ENCODE assay signal across 35 mouse cellular contexts in genomic region chr3:127087574-127087973, GRCm38 (mm10).
"Had no signal": no experiment of that assay in that cellular context is flagged by ENCODE, and none has a peak within 500 bp of the region (broad histone marks: within the 10 kb centered on the region; RNA-seq: fewer than 3 reads in every experiment).

No protein-coding gene starts in this region.

- H3K9me3 ChIP-seq: heart, embryonic 10.5 days; heart, embryonic 12.5 days; heart, embryonic 13.5 days; heart, embryonic 15.5 days; hindbrain, embryonic 10.5 days; hindbrain, embryonic 12.5 days; hindbrain, embryonic 13.5 days; hindbrain, embryonic 15.5 days; intestine, embryonic 15.5 days; kidney, embryonic 15.5 days had no signal

- H3K36me3 ChIP-seq: heart, embryonic 10.5 days; heart, embryonic 12.5 days; heart, embryonic 13.5 days; heart, embryonic 15.5 days; hindbrain, embryonic 10.5 days; hindbrain, embryonic 12.5 days; hindbrain, embryonic 13.5 days; hindbrain, embryonic 15.5 days; intestine, embryonic 15.5 days; kidney, embryonic 15.5 days had no signal

- ATAC-seq: hindbrain, embryonic 16.5 days; hindbrain, postnatal 0 days; inflammation-experienced regulatory T-cells, adult 6 months; intestine, embryonic 15.5 days; intestine, embryonic 16.5 days; intestine, postnatal 0 days had no signal

- H3K4me1 ChIP-seq: heart, embryonic 10.5 days; heart, embryonic 12.5 days; heart, embryonic 13.5 days; heart, embryonic 15.5 days; intestine, embryonic 15.5 days; kidney, embryonic 15.5 days had no signal

- DNase-seq: heart, postnatal 10 days; heart, postnatal 14 days; heart, postnatal 36 days; heart, postnatal 4 days; kidney, adult 11 months; kidney, adult 18-20 months; kidney, adult 2 months; kidney, adult 8-10 months; kidney, adult 9 months; kidney, postnatal 10 days; kidney, postnatal 14 days; kidney, postnatal 25 days; kidney, postnatal 36 days; kidney, postnatal 4 days; layer of hippocampus, adult 9-11 months; layer of hippocampus, postnatal 36 days had no signal

- H3K27me3 ChIP-seq: heart, embryonic 12.5 days; heart, embryonic 13.5 days; heart, embryonic 15.5 days; hindbrain, embryonic 12.5 days; hindbrain, embryonic 13.5 days; hindbrain, embryonic 15.5 days; intestine, embryonic 15.5 days; kidney, embryonic 15.5 days had no signal

- H3K9ac ChIP-seq: heart, embryonic 12.5 days; heart, embryonic 13.5 days; heart, embryonic 15.5 days; hindbrain, embryonic 12.5 days; hindbrain, embryonic 13.5 days; hindbrain, embryonic 14.5 days; hindbrain, embryonic 15.5 days; intestine, embryonic 15.5 days; kidney, embryonic 15.5 days had no signal

- H3K4me2 ChIP-seq: heart, embryonic 11.5 days; heart, embryonic 12.5 days; heart, embryonic 13.5 days; heart, embryonic 15.5 days; hindbrain, embryonic 12.5 days; hindbrain, embryonic 13.5 days; hindbrain, embryonic 14.5 days; hindbrain, embryonic 15.5 days; intestine, embryonic 15.5 days; kidney, embryonic 15.5 days had no signal

- H3K27ac ChIP-seq: heart, embryonic 10.5 days; heart, embryonic 13.5 days; heart, embryonic 15.5 days; hindbrain, embryonic 10.5 days; hindbrain, embryonic 13.5 days; hindbrain, embryonic 14.5 days; hindbrain, embryonic 15.5 days; hindbrain, postnatal 0 days; intestine, embryonic 15.5 days; kidney, embryonic 15.5 days; kidney, postnatal 0 days; layer of hippocampus, adult 2 months had no signal

- H3K4me3 ChIP-seq: heart, embryonic 10.5 days; heart, embryonic 12.5 days; heart, embryonic 13.5 days; heart, embryonic 15.5 days; hindbrain, embryonic 10.5 days; hindbrain, embryonic 12.5 days; hindbrain, embryonic 13.5 days; hindbrain, embryonic 15.5 days; intestine, embryonic 15.5 days; kidney, embryonic 15.5 days; layer of hippocampus, adult 2 months had no signal
